In genomic region chr4:82762430-82763119, GRCm38 (mm10) we compare ENCODE assay signal across 8 mouse cellular contexts. TPM values are rescaled to one million over a fixed set of nuclear protein-coding genes. Genes with fewer than 3 reads are reported as not detected.
DNase-seq lines count a peak whose midpoint lies in the region; ATAC-seq and TF ChIP-seq lines count a peak whose summit lies in the region.

No protein-coding gene starts in this region.

- peaks cover 44% of the 10 kb centered on the region for H3K4me1 ChIP-seq in forebrain, embryonic 10.5 days
- H3K4me1 ChIP-seq in forebrain, postnatal 0 days (ENCODE audit: insufficient read depth): no peaks in the 10 kb centered on the region
- H3K4me1 ChIP-seq in forebrain, embryonic 12.5 days: peaks cover 19% of the 10 kb centered on the region
- H3K4me1 ChIP-seq in limb, embryonic 13.5 days: peaks cover 48% of the 10 kb centered on the region

- H3K27ac ChIP-seq in forebrain, embryonic 10.5 days: peak overlapping the region; percentile 76
- no peak overlapping the region for H3K27ac ChIP-seq in forebrain, postnatal 0 days (ENCODE audit: low read depth, low read length)
- H3K27ac ChIP-seq in forebrain, embryonic 12.5 days: 0 out of 2 replicates have a peak overlapping the region, but pooled peaks have one; percentile 13
- H3K27ac ChIP-seq in limb, embryonic 13.5 days: peak overlapping the region; percentile 45; the same call in 1 of the 2 replicates

- no peak overlapping the region for H3K4me3 ChIP-seq in forebrain, embryonic 10.5 days
- H3K4me3 ChIP-seq in forebrain, postnatal 0 days (ENCODE audit: low read depth, low read length): no peak overlapping the region
- H3K4me3 ChIP-seq in forebrain, embryonic 12.5 days (replicated peaks): no peak overlapping the region
- H3K4me3 ChIP-seq in limb, embryonic 13.5 days: no peak overlapping the region

- no peaks in the 10 kb centered on the region for H3K27me3 ChIP-seq in forebrain, embryonic 10.5 days (ENCODE audit: poor library complexity, severe bottlenecking)
- no peaks in the 10 kb centered on the region for H3K27me3 ChIP-seq in forebrain, postnatal 0 days (ENCODE audit: insufficient read depth, low read length)
- H3K27me3 ChIP-seq in forebrain, embryonic 12.5 days: peaks cover 7% of the 10 kb centered on the region; the same call in 1 of the 2 replicates
- no peaks in the 10 kb centered on the region for H3K27me3 ChIP-seq in limb, embryonic 13.5 days

- H3K4me2 ChIP-seq in forebrain, postnatal 0 days (ENCODE audit: low read depth): no peak overlapping the region
- H3K4me2 ChIP-seq in forebrain, embryonic 12.5 days: no peak overlapping the region
- peak overlapping the region; percentile 47 for H3K4me2 ChIP-seq in limb, embryonic 13.5 days (replicated peaks)

- 6% methylated on average over 10 of the region's 10 CpGs for WGBS in forebrain, embryonic 10.5 days
- 12% methylated on average over 10 of the region's 10 CpGs for WGBS in forebrain, postnatal 0 days
- WGBS in forebrain, embryonic 12.5 days: 9% methylated on average over 10 of the region's 10 CpGs
- 3% methylated on average over 10 of the region's 10 CpGs for WGBS in limb, embryonic 13.5 days

- ATAC-seq in forebrain, postnatal 0 days: no peak
- ATAC-seq in forebrain, embryonic 12.5 days (ENCODE audit: low FRiP score): 0 out of 2 replicates have a peak, but pooled peaks have one; percentile 34
- peak; percentile 74 for ATAC-seq in limb, embryonic 13.5 days (ENCODE audit: low FRiP score, low read depth)

- H3K36me3 ChIP-seq in forebrain, embryonic 10.5 days (replicated peaks): no peaks in the 10 kb centered on the region
- no peaks in the 10 kb centered on the region for H3K36me3 ChIP-seq in forebrain, postnatal 0 days (ENCODE audit: insufficient read depth)
- no peaks in the 10 kb centered on the region for H3K36me3 ChIP-seq in forebrain, embryonic 12.5 days (replicated peaks)
- H3K36me3 ChIP-seq in limb, embryonic 13.5 days: no peaks in the 10 kb centered on the region

- DNase-seq in forebrain, embryonic 10.5 days (ENCODE audit: extremely low spot score, low spot score): no peak
- no peak for DNase-seq in forebrain, postnatal 0 days
- peak; percentile 49 for DNase-seq in 3T3-L1 (ENCODE audit: low read depth, low spot score)
- DNase-seq in left cerebral cortex, adult 8-10 months (ENCODE audit: low spot score in 2 of 2): no peak
- no peak for DNase-seq in right cerebral cortex, adult 2 months (ENCODE audit: low spot score in 2 of 2)
- no peak for DNase-seq in spleen, postnatal 4 days (ENCODE audit: low spot score in 2 of 2)

- H3K9ac ChIP-seq in forebrain, postnatal 0 days: no peak overlapping the region
- no peak overlapping the region for H3K9ac ChIP-seq in forebrain, embryonic 12.5 days
- H3K9ac ChIP-seq in limb, embryonic 13.5 days: peak overlapping the region; percentile 2; the same call in 1 of the 2 replicates

- TF ChIP-seq CTCF in forebrain, postnatal 0 days (IDR thresholded peaks at IDR 0.05; ENCODE audit: low read depth): no peak

- no peaks in the 10 kb centered on the region for H3K9me3 ChIP-seq in forebrain, embryonic 10.5 days
- H3K9me3 ChIP-seq in forebrain, postnatal 0 days (ENCODE audit: low read length): no peaks in the 10 kb centered on the region
- H3K9me3 ChIP-seq in forebrain, embryonic 12.5 days: no peaks in the 10 kb centered on the region
- no peaks in the 10 kb centered on the region for H3K9me3 ChIP-seq in limb, embryonic 13.5 days

RNA-seq across cellular contexts. Expression of gene Nfib, which starts 57.0 kb away (rescaled TPM):
- polyA plus RNA-seq in forebrain, embryonic 10.5 days (2016; fragmentation: Nextera tagmentation; extraction: Ambion mirVana): 16.0 and 21.8 TPM in 2 replicates
- total RNA-seq in forebrain, postnatal 0 days (2014; rRNA removed): 114 and 135 TPM in 2 replicates
- 40.2 and 69.0 TPM in 2 replicates for polyA plus RNA-seq in forebrain, postnatal 0 days (2015; fragmentation: Nextera tagmentation; extraction: Ambion mirVana)
- polyA plus RNA-seq in forebrain, embryonic 12.5 days (2016; fragmentation: Nextera tagmentation; extraction: Ambion mirVana): 88.6 and 103 TPM in 2 replicates
- 119 and 121 TPM in 2 replicates for polyA plus RNA-seq in limb, embryonic 13.5 days (2015; fragmentation: Nextera tagmentation; extraction: Ambion mirVana)
- total RNA-seq in left cerebral cortex, adult 8-10 months (2022): 10 to 100 TPM; 70.7 to 94.9 (median 78.3) TPM
